Mouse (Mus musculus) left cerebral cortex, postnatal 36 days (tissue): Measurements from ENCODE around the gene Snap91. TPM values are rescaled to one million over a fixed set of nuclear protein-coding genes. Genes with fewer than 3 reads are reported as not detected.
A peak's percentile ranks its signal among the peaks of the same experiment; 100 is the strongest.

Source experiments
- DNase-seq, 2 experiments: peaks; one replicate each; pipeline ENCODE4 v3.0.0; 2021 to 2022; ENCODE audit warnings: low spot score in 2 of 2, mixed read lengths in 1 of 2
- intact Hi-C: fragments of 180-260 bp; cut with DNase I; formaldehyde crosslinking; loops from one replicate; pipeline ENCODE4 v1.15.1; 2025
- total RNA-seq, 2 experiments: library from RNA; stranded (reverse); gene quantifications; 2 replicates each; pipeline ENCODE4 v1.2.3; 2021

The Snap91 gene
- 100 to 1,000 TPM; 376 to 425 TPM for total RNA-seq

DNA sequence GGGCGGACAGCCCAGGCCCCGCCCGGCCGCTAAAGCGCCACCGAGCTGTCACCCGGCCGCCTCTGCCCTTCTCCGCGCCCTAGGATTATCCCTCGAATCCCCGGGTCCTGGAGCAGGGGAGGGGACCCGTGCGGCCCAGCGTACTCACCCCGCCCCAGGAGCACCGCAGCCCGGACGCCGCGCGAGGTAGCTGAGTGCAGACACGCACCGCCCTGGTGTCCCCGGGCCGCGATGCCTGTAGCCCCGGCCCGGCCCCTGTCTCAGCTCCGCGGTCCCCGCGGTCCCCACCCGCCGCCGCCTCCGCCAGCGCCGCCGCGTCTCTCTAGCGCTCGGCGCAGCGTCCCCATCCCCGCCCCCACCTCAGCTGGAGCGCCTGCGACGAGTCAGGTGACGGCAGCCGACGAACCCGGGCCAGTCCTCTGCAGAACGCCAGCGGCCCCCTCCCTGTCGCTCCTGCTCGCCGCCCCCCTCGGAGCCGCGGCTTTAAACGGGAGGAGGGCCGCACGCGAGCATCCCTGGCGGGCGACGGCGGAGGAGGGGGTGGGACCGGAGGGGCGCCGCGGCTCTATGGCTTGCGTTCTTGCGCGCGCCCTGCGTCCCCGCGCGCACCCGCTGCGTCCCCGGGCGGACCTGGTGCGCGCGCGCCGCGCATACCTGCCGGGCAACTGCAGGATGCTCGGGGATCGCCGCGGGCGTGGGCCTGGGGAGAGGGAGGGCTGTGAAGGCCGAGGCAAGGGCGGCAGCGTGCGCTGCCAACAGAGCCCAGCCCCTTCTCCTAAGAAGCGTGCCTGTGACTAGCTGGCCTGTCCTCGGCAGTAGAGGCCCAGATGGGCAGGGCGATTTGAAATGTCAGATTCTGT is at the start of gene Snap91:
Gene Snap91 (minus strand): TSS at position 542 of the 860 bp plus-strand sequence.
- intact Hi-C loops = loop anchor here (2.0 kb wide), 1 partner anchor 140 kb away; no protein-coding TSS in a partner anchor
- DNase-seq = peak; percentile 88 to 92

- no peak for DNase-seq
- intact Hi-C loops = no loop called here
Measured at GRCm38 (mm10) chr9:86926519-86926918, 46.1 kb upstream of the Snap91 start.

DNA sequence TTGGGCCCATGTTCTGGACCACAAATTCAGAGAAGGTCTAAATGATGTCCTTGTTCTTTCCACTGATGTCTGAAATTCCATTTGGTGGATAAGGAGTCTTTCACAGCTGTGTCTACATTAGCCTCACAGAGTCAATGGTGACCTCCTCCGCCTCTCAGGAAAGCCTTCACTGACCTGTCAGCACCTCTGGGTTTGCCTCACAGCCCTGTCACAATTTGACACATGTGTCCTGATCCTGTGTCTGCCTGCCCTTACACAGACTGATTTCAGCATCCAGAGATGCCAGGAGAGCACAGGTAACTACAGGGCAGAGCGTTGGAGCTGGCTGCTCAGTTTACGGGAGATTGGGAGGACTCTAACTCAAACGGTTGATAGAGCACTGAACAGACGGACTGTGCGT is 45.2 kb upstream of the Snap91 start:
- intact Hi-C loops = no loop called here

GRCm38 (mm10) chr9:86922430-86922829 is 42.0 kb upstream of the Snap91 start:
- DNase-seq = no peak
- intact Hi-C loops = no loop called here

More for the DNA sequence above, 45.2 kb upstream of the Snap91 start:
- no peak for DNase-seq

DNA sequence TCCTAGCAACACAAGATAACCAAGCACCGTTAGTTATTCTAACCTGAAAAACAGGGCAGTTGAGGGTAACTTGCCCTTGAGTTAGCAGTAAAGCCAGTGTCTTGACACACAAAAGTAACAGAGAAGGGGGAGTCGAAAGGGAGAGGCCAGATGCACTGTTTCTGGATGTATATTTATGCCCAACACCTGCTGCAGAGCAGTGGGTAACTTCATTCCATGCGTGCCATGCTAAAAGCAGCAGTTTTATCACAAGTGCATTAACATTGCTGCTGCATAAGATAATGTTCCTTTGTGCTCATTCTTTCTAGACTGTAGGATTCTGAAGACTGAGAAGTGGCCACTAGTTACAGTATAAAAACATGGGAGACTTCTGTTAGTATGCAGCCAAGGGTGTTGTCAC is 36.1 kb upstream of the Snap91 start:
- DNase-seq = no peak

DNA sequence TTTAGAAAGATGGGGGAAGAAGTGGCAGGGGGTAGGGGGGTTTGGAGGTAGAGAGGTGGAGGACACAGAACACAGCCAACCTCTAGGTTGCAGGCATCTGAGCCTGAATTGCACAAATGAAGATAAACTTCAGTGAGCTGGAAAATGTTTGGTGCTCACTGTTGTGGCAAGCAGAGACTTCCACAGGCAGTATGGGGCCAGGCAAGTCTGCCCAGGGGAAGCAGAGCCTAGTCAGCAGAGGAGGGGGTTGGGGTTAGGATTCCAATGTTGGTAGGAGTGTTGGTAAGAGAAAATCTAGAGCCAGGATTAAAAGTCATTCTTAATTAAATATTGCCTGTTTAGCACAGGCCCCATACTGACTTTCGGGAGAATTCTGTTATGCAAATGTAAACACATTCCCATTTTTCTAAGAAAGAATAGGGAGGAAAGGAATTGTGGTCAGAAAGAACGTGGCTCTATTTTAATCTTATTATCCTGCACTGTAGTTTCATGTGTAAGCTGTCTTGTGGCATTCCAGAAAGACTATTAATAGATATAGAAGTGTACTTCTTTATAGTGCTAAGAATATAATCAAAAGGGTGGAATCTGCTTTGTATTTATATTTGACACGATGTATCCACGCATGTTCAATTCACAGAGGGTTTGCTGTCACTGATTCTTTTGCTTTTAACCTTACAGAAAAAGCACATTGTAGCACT is 19.2 kb upstream of the Snap91 start:
- no peak for DNase-seq
- intact Hi-C loops = no loop called here

More for the DNA sequence above, 36.1 kb upstream of the Snap91 start:
- intact Hi-C loops = no loop called here

- DNase-seq = peak; percentile 64 to 74
- intact Hi-C loops = loop anchor here (2.0 kb wide), 1 partner anchor 141 kb away; no protein-coding TSS in a partner anchor
Measured at GRCm38 (mm10) chr9:86879216-86880112, 990 bp downstream of the Snap91 start.

GRCm38 (mm10) chr9:86878716-86879115 is 1.7 kb downstream of the Snap91 start:
- no peak for DNase-seq
- intact Hi-C loops = no loop called here

- no peak for DNase-seq
- intact Hi-C loops = no loop called here
Measured at GRCm38 (mm10) chr9:86873681-86874080, 6.8 kb downstream of the Snap91 start.

DNA sequence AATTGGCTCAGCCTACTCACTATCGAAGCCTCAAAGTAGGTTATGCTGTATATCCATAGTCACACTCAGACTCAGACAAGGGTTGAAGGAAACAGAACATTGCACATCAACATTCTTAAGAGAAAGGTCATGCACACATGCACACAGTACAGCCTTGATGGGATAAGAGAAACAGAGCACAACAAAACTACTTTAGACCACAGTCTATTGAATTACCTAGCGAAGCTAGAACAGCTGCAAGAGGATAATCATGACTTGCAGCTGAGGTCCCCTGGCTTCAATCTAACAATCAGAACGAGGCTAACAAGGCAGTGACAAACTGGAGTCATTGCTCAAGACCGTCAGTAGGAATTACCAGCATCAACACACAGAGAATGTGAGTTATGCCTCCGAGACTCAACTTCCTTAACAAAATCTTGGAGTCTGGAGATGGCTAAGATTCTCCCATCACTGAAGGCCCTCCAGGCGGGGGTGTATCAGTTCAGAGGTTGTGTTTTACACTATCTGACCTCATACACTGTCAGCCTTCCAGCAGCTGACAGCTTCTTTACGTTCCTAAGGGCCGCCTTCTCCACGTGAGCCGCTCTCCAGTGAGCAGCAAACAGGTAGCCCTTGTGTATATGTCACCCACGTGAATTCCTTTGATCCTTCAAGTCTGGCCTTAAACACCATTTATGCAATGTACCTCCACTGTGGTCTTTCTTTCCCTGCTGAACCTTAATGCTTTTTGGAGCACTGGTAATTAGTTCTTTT is 10.7 kb downstream of the Snap91 start:
- intact Hi-C loops = no loop called here
- no peak for DNase-seq

DNA sequence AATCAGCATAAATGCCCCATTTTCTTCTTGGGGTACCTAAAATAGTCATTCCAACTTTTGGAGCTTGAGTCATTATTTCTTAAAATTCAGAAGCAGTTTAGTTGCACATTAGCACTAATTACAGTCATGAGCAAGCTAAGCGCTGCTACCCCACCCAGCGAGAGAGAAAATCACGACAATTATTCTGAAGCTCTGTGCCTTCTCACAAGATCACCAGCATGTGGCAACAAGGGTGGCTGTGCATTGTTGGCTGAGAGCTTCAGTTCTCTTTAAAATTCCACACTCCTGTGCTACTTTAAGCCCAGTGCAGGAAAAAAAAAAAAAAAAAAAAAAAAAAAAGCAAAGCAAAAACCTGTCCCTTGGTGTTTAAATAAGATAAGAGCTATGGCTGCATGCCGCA is 22.4 kb downstream of the Snap91 start:
- intact Hi-C loops = no loop called here
- DNase-seq = no peak

DNA sequence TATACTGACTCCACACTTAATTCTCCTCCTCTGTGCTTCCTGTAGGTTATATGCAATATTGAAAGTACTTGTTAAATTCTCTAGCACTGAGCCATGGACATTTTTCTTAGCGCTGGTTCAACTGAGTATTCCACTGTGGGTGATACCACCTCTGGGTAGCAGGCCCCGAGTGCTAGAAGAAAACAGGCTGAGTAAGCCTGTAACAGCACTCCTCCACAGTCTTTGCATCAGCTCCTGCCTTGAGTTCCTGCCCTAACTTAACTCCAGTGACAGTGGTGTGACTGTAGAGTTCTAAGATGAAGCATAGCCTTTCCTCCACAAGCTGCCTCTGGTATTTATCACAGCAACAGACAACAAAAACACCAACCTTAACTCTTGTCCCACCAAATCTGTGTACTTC is 22.8 kb downstream of the Snap91 start:
- intact Hi-C loops = no loop called here

DNA sequence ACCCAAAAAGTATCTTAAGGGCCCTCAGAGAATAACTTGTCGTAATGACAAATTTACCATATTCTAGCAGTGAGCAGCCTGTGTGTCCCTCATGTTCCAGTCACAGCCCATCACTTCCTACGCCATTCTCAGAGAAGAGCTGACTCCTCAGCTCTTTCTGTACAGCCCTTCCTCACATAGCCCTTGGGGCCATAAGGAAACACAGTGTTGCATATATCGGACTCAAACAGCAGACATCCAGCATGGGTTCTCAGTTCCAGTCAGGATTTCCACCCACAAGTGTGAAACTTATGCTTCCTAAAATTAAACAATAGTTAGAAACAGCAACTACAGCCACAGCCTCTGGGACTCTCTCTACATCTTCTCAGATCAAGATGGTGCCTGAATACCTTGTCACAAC is 27.6 kb downstream of the Snap91 start:
- intact Hi-C loops = no loop called here
- DNase-seq = peak in 1 of 2 experiments; percentile 30

More for the DNA sequence above, 22.8 kb downstream of the Snap91 start:
- DNase-seq = no peak

- intact Hi-C loops = no loop called here
- no peak for DNase-seq
Measured at GRCm38 (mm10) chr9:86851689-86852088, 28.8 kb downstream of the Snap91 start.

- no peak for DNase-seq
Measured at GRCm38 (mm10) chr9:86850452-86851207, 29.8 kb downstream of the Snap91 start.

GRCm38 (mm10) chr9:86843747-86844353 is 36.6 kb downstream of the Snap91 start:
- intact Hi-C loops = no loop called here
- no peak for DNase-seq

More at GRCm38 (mm10) chr9:86850452-86851207, 29.8 kb downstream of the Snap91 start:
- intact Hi-C loops = no loop called here

GRCm38 (mm10) chr9:86829792-86830191 is 50.7 kb downstream of the Snap91 start:
- intact Hi-C loops = no loop called here
- DNase-seq = peak in 1 of 2 experiments; percentile 50

- intact Hi-C loops = no loop called here
- no peak for DNase-seq
Measured at GRCm38 (mm10) chr9:86829034-86829433, 51.4 kb downstream of the Snap91 start.
